Mouse (Mus musculus) spleen, adult 2 months (tissue): ENCODE results near the gene Itgae.

Experiments
- CTCF ChIP-seq: fragments of 200-500 bp; IDR thresholded peaks from 2 replicates; pipeline ENCODE4 v1.5.1; 2011; ENCODE audit warnings: mild to moderate bottlenecking, inconsistent platforms; ENCODE audit not compliant: insufficient read depth, insufficient read length, insufficient replicate concordance; ENCODE audit errors: extremely low read depth
- POLR2A ChIP-seq: fragments of 200-500 bp; IDR thresholded peaks from 2 replicates; pipeline ENCODE4 v1.6.1; 2011; ENCODE audit warnings: low read depth, low read length, inconsistent platforms

GRCm38 (mm10) chr11:73161616-73162015, 71.2 kb downstream of the Itgae start:
- no peak for TF ChIP-seq CTCF
- no peak for TF ChIP-seq POLR2A
